ENCODE assay signal across 8 mouse cellular contexts in the genomic region with DNA sequence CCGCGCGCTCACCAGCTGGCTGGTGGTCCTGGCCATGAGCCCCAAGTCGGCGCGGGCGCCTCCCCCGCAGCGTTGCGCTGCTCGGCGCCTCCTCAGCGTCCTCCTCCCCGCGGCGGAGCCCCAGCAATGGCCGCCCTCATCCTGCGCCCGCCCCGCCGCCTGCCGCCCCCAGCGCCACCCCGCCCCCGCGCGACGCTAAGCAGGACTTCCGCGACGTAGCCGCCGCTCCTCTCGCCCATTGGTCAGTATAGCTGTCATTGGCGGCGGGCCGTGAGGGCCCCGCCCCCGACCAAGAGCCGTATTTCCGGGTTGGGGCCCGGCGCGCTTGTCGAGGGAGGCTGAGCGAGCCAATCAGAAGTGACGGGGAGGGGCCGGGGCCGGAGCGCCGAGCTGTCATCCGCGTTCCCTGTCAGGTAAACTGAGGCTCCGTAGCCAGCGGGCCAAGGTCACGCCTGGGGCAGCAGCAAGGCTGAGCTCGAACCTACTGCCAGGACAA. TPM values are rescaled to one million over a fixed set of nuclear protein-coding genes. Genes with fewer than 3 reads are reported as not detected.
DNase-seq lines count a peak whose midpoint lies in the region; ATAC-seq and TF ChIP-seq lines count a peak whose summit lies in the region.

No protein-coding gene starts in this region.

- peak; percentile 98 for DNase-seq in 3134 (ENCODE audit: extremely low read depth, insufficient read length, low spot score)
- DNase-seq in adrenal gland, postnatal 36 days: peak; percentile 98 to 99
- peak; percentile 97 to 99 for DNase-seq in heart, adult 2 months
- peak; percentile 96 to 98 for DNase-seq in kidney, adult 8-10 months
- DNase-seq in spleen, postnatal 10 days (ENCODE audit: low spot score in 2 of 2): peak; percentile 91 to 97

- peak overlapping the region; percentile 89 for H3K27ac ChIP-seq in embryonic facial prominence, embryonic 13.5 days
- peak overlapping the region; percentile 96 for H3K27ac ChIP-seq in heart, adult 2 months
- peak overlapping the region; percentile 88 for H3K27ac ChIP-seq in limb, embryonic 13.5 days
- peak overlapping the region; percentile 85 for H3K27ac ChIP-seq in midbrain, embryonic 16.5 days (ENCODE audit: low read length)

- peaks cover 31% of the 10 kb centered on the region for H3K4me1 ChIP-seq in embryonic facial prominence, embryonic 13.5 days
- peaks cover 10% of the 10 kb centered on the region for H3K4me1 ChIP-seq in heart, adult 2 months (ENCODE audit: control insufficient read depth, insufficient read depth, low read length)
- peaks cover 23% of the 10 kb centered on the region for H3K4me1 ChIP-seq in limb, embryonic 13.5 days
- H3K4me1 ChIP-seq in midbrain, embryonic 16.5 days (ENCODE audit: control insufficient read depth, insufficient read depth, low read length): peaks cover 20% of the 10 kb centered on the region

- TF ChIP-seq EP300 in heart, adult 2 months (IDR thresholded peaks at IDR 0.05; ENCODE audit: insufficient read depth, low read depth, low read length): no peak

- H3K36me3 ChIP-seq in embryonic facial prominence, embryonic 13.5 days: no peaks in the 10 kb centered on the region
- peaks cover 7% of the 10 kb centered on the region for H3K36me3 ChIP-seq in heart, adult 2 months (ENCODE audit: control insufficient read depth, insufficient read depth, low read length)
- peaks cover 5% of the 10 kb centered on the region; the same call in 1 of the 2 replicates for H3K36me3 ChIP-seq in limb, embryonic 13.5 days
- H3K36me3 ChIP-seq in midbrain, embryonic 16.5 days (ENCODE audit: control insufficient read depth, insufficient read depth, low read length): no peaks in the 10 kb centered on the region

- intact Hi-C loops in heart, adult 2 months (cut with DNase I): no loop called here

- H3K27me3 ChIP-seq in embryonic facial prominence, embryonic 13.5 days: no peaks in the 10 kb centered on the region
- no peaks in the 10 kb centered on the region for H3K27me3 ChIP-seq in heart, adult 2 months (ENCODE audit: control insufficient read depth, insufficient read depth, low read length)
- no peaks in the 10 kb centered on the region for H3K27me3 ChIP-seq in limb, embryonic 13.5 days
- no peaks in the 10 kb centered on the region for H3K27me3 ChIP-seq in midbrain, embryonic 16.5 days (ENCODE audit: control insufficient read depth, insufficient read depth, low read depth, low read length)

- peak overlapping the region; percentile 85 for H3K4me2 ChIP-seq in embryonic facial prominence, embryonic 13.5 days
- peak overlapping the region; percentile 87 for H3K4me2 ChIP-seq in limb, embryonic 13.5 days (replicated peaks)
- H3K4me2 ChIP-seq in midbrain, embryonic 16.5 days (ENCODE audit: low read length): peak overlapping the region; percentile 84

- peak; percentile 95 for ATAC-seq in embryonic facial prominence, embryonic 13.5 days (ENCODE audit: insufficient number of reproducible peaks, insufficient read depth, low FRiP score, low TSS enrichment, low read depth)
- peak; percentile 98 for ATAC-seq in limb, embryonic 13.5 days (ENCODE audit: low FRiP score, low read depth)
- ATAC-seq in midbrain, embryonic 16.5 days: peak; percentile 98

- WGBS in embryonic facial prominence, embryonic 13.5 days: under 1% methylated on average over 57 of the region's 57 CpGs
- WGBS in heart, adult 2 months: under 1% methylated on average over 54 of the region's 57 CpGs
- WGBS in limb, embryonic 13.5 days: under 1% methylated on average over 53 of the region's 57 CpGs
- under 1% methylated on average over 47 of the region's 57 CpGs for WGBS in midbrain, embryonic 16.5 days

- peak; percentile 46; the same call in 1 of the 2 replicates for TF ChIP-seq POLR2A in heart, adult 2 months (IDR thresholded peaks at IDR 0.05; ENCODE audit: insufficient read depth, low read depth, low read length)

- no peaks in the 10 kb centered on the region for H3K9me3 ChIP-seq in embryonic facial prominence, embryonic 13.5 days
- no peaks in the 10 kb centered on the region for H3K9me3 ChIP-seq in limb, embryonic 13.5 days
- no peaks in the 10 kb centered on the region for H3K9me3 ChIP-seq in midbrain, embryonic 16.5 days (replicated peaks; ENCODE audit: control insufficient read depth, low read length, poor library complexity, severe bottlenecking)

- H3K4me3 ChIP-seq in embryonic facial prominence, embryonic 13.5 days: peak overlapping the region; percentile 97
- peak overlapping the region; percentile 100 for H3K4me3 ChIP-seq in heart, adult 2 months
- peak overlapping the region; percentile 99 for H3K4me3 ChIP-seq in limb, embryonic 13.5 days
- peak overlapping the region; percentile 93 for H3K4me3 ChIP-seq in midbrain, embryonic 16.5 days (ENCODE audit: low read depth, low read length)

- no peak for TF ChIP-seq CTCF in heart, adult 2 months (IDR thresholded peaks at IDR 0.05)

- H3K9ac ChIP-seq in embryonic facial prominence, embryonic 13.5 days: peak overlapping the region; percentile 94
- H3K9ac ChIP-seq in heart, adult 2 months (ENCODE audit: low read depth, low read length): peak overlapping the region; percentile 92
- H3K9ac ChIP-seq in limb, embryonic 13.5 days: peak overlapping the region; percentile 93
- H3K9ac ChIP-seq in midbrain, embryonic 16.5 days (ENCODE audit: low read depth, low read length): peak overlapping the region; percentile 96

- H3K79me2 ChIP-seq in heart, adult 2 months (replicated peaks; ENCODE audit: control insufficient read depth, insufficient read depth, low read length): peaks cover 10% of the 10 kb centered on the region

RNA-seq across cellular contexts. Expression of a gene that starts 9.3 kb away (rescaled TPM):
- 10 to 100 TPM; 55.5 to 59.7 TPM for total RNA-seq in adrenal gland, postnatal 36 days (2021)
- polyA plus RNA-seq in embryonic facial prominence, embryonic 13.5 days (2015; fragmentation: Nextera tagmentation; extraction: Ambion mirVana): 35.8 and 37.8 TPM in 2 replicates
- total RNA-seq in heart, adult 2 months (2021): 10 to 100 TPM; 42.5 to 49.1 TPM
- polyA plus RNA-seq in heart, adult 2 months (2012; rRNA removed): 10.4 and 20.6 TPM in 2 replicates
- polyA plus RNA-seq in limb, embryonic 13.5 days (2015; fragmentation: Nextera tagmentation; extraction: Ambion mirVana): 37.9 and 38.2 TPM in 2 replicates
- polyA plus RNA-seq in midbrain, embryonic 16.5 days (2015; fragmentation: Nextera tagmentation; extraction: Ambion mirVana): 69.2 and 78.5 TPM in 2 replicates

RNA-seq across cellular contexts. Expression of a gene that starts 22.1 kb away (rescaled TPM):
- total RNA-seq in adrenal gland, postnatal 36 days (2021): 10 to 100 TPM; 29.6 to 41.4 TPM
- 34.1 and 41.4 TPM in 2 replicates for polyA plus RNA-seq in embryonic facial prominence, embryonic 13.5 days (2015; fragmentation: Nextera tagmentation; extraction: Ambion mirVana)
- 10 to 100 TPM in 1 of 2 experiments, 1 to 10 TPM in 1; 9.0 to 10.2 TPM for total RNA-seq in heart, adult 2 months (2021)
- 11.5 and 17.7 TPM in 2 replicates for polyA plus RNA-seq in heart, adult 2 months (2012; rRNA removed)
- polyA plus RNA-seq in limb, embryonic 13.5 days (2015; fragmentation: Nextera tagmentation; extraction: Ambion mirVana): 36.9 and 38.1 TPM in 2 replicates
- 31.1 and 31.6 TPM in 2 replicates for polyA plus RNA-seq in midbrain, embryonic 16.5 days (2015; fragmentation: Nextera tagmentation; extraction: Ambion mirVana)

RNA-seq across cellular contexts. Expression of a gene that starts 28.0 kb away (rescaled TPM):
- total RNA-seq in adrenal gland, postnatal 36 days (2021): 100 to 1,000 TPM; 434 to 448 TPM
- 420 and 448 TPM in 2 replicates for polyA plus RNA-seq in embryonic facial prominence, embryonic 13.5 days (2015; fragmentation: Nextera tagmentation; extraction: Ambion mirVana)
- 100 to 1,000 TPM; 219 to 255 TPM for total RNA-seq in heart, adult 2 months (2021)
- polyA plus RNA-seq in heart, adult 2 months (2012; rRNA removed): 732 and 788 TPM in 2 replicates
- 446 and 468 TPM in 2 replicates for polyA plus RNA-seq in limb, embryonic 13.5 days (2015; fragmentation: Nextera tagmentation; extraction: Ambion mirVana)
- polyA plus RNA-seq in midbrain, embryonic 16.5 days (2015; fragmentation: Nextera tagmentation; extraction: Ambion mirVana): 1,371 and 1,629 TPM in 2 replicates

Comparison
In these comparisons a context has a peak if more than half of its experiments do, and no peak if none do; other contexts are left out.
1. Peak in every context shown above with its lines: DNase-seq, ATAC-seq, H3K4me3 ChIP-seq and H3K27ac ChIP-seq.